Mouse (Mus musculus): ENCODE measurements around the gene Prkce. TPM values are rescaled to one million over a fixed set of nuclear protein-coding genes. Genes with fewer than 3 reads are reported as not detected.

Prkce gene
- polyA plus RNA-seq, 1 experiment from 2014 or later: 35.7 TPM

DNA sequence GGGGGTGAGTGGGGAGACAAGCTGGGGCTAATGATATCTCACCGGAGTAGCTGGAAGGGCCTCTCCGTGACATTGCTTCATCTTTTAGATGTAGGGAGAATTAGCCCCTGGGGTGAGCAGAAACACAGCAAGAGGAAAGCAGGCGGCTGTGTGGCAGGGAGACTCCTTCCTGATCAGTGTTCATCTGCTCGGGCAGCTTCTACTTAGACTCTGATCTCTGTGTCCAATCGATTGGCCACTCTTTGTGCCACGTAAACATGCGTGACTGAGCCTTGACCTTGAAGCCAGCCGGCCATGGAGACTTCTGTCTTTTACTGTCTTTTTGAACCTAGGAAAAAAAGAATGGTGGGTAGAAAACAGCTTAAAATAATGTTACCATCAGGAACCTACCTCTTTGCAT is 247.0 kb downstream of the Prkce start:
- WGBS: 39% methylated on average over 8 of the region's 8 CpGs
- no peak for ATAC-seq
- H3K36me3 ChIP-seq (ENCODE audit: control insufficient read depth, insufficient read depth, low read length): no peaks in the 10 kb centered on the region
- H3K27me3 ChIP-seq (replicated peaks; ENCODE audit: control insufficient read depth, insufficient read depth, low read length): no peaks in the 10 kb centered on the region
- H3K9ac ChIP-seq (ENCODE audit: low read depth, low read length): no peak overlapping the region
- no peak overlapping the region for H3K27ac ChIP-seq (ENCODE audit: low read depth, low read length)
- H3K4me3 ChIP-seq (ENCODE audit: low read length): no peak overlapping the region
- H3K4me1 ChIP-seq (ENCODE audit: control insufficient read depth, insufficient read depth, low read depth, low read length): peaks cover 32% of the 10 kb centered on the region
- H3K9me3 ChIP-seq (ENCODE audit: control insufficient read depth, low read length): no peaks in the 10 kb centered on the region
- no peak overlapping the region for H3K4me2 ChIP-seq (ENCODE audit: low read length)

DNA sequence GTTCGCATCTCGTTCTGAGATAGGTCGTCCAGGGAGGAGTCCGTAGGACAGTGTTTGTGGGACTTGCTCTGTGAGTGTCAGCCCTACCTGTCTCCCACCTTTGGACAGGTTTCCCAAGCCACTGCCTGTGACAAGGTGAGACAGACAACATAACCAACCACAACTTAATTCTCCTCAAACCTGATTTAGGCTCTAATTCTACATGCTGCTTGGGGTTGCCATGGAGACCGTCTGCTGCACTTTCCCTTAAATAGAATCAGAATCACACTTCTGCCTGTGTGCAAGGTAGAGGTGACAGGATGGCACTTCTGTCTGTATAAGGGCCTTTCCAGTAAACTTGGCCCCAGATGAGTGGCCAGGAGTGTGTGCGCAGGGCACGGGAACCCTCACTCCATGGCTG is 248.4 kb downstream of the Prkce start:
- no peak overlapping the region for H3K4me2 ChIP-seq (ENCODE audit: low read length)
- ATAC-seq: 0 out of 2 replicates have a peak, but pooled peaks have one; percentile 24
- H3K4me1 ChIP-seq (ENCODE audit: control insufficient read depth, insufficient read depth, low read depth, low read length): peaks cover 19% of the 10 kb centered on the region

DNA sequence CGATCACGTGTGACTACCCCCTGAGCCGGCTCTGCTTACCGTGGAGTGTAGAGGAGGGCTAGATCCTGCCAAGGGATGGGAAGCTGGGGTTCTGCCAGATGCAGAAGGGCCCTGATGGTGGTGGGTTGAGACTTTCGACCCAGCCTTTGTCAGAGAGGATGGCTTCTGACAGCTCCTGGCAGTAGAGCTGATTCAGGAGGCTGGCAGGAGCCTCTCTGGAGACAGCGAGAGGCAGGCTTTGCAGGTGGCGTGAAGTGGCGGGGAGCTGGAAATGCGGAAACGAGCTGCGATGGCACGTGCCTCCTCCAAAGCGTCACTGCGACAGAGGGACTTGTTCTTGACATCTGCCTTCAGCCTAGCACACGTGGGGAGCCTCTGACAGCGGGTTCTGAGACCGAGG is 250.7 kb downstream of the Prkce start:
- no peak overlapping the region for H3K27ac ChIP-seq (ENCODE audit: low read depth, low read length)
- ATAC-seq: peak; percentile 53

More for the DNA sequence above, 248.4 kb downstream of the Prkce start:
- peak overlapping the region; percentile 26; the same call in 1 of the 2 replicates for H3K27ac ChIP-seq (ENCODE audit: low read depth, low read length)
- no peaks in the 10 kb centered on the region for H3K9me3 ChIP-seq (ENCODE audit: control insufficient read depth, low read length)
- no peaks in the 10 kb centered on the region for H3K36me3 ChIP-seq (ENCODE audit: control insufficient read depth, insufficient read depth, low read length)
- H3K27me3 ChIP-seq (replicated peaks; ENCODE audit: control insufficient read depth, insufficient read depth, low read length): no peaks in the 10 kb centered on the region
- 80% methylated on average over 7 of the region's 7 CpGs for WGBS
- H3K4me3 ChIP-seq (ENCODE audit: low read length): no peak overlapping the region
- H3K9ac ChIP-seq (ENCODE audit: low read depth, low read length): no peak overlapping the region

DNA sequence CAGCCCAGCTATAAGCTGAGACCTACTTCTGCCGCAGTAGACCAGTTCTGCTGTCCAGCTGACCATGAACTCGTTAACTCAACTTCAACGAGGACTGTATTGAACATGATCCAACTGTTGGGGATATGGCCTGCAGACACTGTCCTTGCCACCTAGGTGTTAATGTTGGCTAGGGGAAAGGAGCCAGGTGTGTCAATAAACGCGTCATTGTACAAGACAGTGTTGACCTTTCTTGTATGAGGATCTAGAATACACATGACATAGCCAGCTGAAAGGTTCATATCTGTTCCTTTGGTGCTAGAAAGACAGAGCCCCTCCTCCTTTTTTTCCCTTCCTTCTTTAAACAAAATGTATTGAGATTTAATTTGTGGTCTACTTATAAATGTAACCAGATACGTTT is 251.6 kb downstream of the Prkce start:
- H3K27ac ChIP-seq (ENCODE audit: low read depth, low read length): no peak overlapping the region

More for the DNA sequence above, 250.7 kb downstream of the Prkce start:
- Histone ChIP-seq H3K36me3 (ENCODE audit: control insufficient read depth, insufficient read depth, low read length) (no peaks in the 10 kb centered on the region), H3K9ac (ENCODE audit: low read depth, low read length) (no peak overlapping the region), H3K9me3 (ENCODE audit: control insufficient read depth, low read length) (no peaks in the 10 kb centered on the region), H3K4me3 (ENCODE audit: low read length) (no peak overlapping the region), H3K27me3 (replicated peaks; ENCODE audit: control insufficient read depth, insufficient read depth, low read length) (no peaks in the 10 kb centered on the region), H3K4me2 (ENCODE audit: low read length) (no peak overlapping the region), H3K4me1 (ENCODE audit: control insufficient read depth, insufficient read depth, low read depth, low read length) (peaks cover 13% of the 10 kb centered on the region)
- 47% methylated on average over 17 of the region's 17 CpGs for WGBS

DNA sequence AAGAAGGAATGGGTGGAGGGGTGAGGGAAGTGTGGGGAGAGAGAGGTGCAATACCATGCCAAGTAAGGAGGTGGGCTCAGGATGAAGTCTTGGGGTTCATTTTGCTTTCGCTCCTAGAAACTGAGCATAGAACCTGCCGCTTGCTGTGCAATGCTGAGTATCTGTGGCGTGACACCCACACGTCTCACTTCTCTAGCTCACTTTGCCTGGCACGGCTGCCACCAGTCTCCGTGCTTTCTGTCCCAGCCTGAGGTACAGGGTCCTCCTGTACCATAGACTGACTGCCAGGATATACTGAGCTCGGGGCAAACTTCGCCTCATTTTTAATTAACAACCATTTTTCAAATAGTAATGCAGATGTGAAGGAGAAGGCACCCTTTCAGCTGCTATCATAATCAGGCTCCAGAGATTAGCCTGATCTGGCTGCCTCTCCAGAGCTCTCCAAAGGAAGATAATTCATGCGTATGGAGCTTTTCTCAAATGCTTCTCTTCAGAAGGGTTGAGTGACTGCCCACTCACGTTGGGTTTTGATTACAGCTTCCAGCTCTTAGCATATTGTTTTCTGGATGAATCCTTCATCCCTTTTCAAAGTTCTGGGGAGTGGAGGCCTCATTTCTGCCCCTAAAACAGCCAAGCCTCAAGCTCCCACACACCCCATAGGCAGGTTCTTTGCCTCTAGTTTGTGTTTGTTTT is 253.2 kb downstream of the Prkce start:
- no peak overlapping the region for H3K9ac ChIP-seq (ENCODE audit: low read depth, low read length)
- no peak for ATAC-seq
- WGBS: 81% methylated on average over 10 of the region's 10 CpGs

More for the DNA sequence above, 251.6 kb downstream of the Prkce start:
- no peaks in the 10 kb centered on the region for H3K9me3 ChIP-seq (ENCODE audit: control insufficient read depth, low read length)
- no peak overlapping the region for H3K4me2 ChIP-seq (ENCODE audit: low read length)
- no peak overlapping the region for H3K4me3 ChIP-seq (ENCODE audit: low read length)
- H3K27me3 ChIP-seq (replicated peaks; ENCODE audit: control insufficient read depth, insufficient read depth, low read length): no peaks in the 10 kb centered on the region
- no peak overlapping the region for H3K9ac ChIP-seq (ENCODE audit: low read depth, low read length)
- H3K4me1 ChIP-seq (ENCODE audit: control insufficient read depth, insufficient read depth, low read depth, low read length): peaks cover 18% of the 10 kb centered on the region
- no peaks in the 10 kb centered on the region for H3K36me3 ChIP-seq (ENCODE audit: control insufficient read depth, insufficient read depth, low read length)
- WGBS: 90% methylated on average over 6 of the region's 6 CpGs
- no peak for ATAC-seq

DNA sequence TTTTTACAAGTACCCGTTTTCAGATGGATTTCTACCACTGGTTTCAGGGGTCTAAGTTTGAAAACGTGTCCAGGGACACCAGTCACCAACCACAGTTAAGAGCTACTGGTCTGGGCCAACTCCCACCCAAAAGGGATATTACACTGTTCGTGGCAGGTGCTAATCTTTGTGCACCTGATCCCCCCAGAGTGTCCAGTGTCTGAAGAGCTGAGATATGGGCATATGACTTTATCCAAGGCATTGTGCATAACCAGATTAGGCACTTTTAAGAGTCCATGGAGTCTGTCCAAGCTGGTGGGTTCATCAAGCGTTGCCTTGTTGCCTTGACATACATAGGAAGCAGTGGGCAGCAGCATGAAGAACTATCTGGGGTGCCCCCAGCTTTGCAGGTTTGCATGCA is 254.4 kb downstream of the Prkce start:
- Histone ChIP-seq H3K27me3 (replicated peaks; ENCODE audit: control insufficient read depth, insufficient read depth, low read length) (no peaks in the 10 kb centered on the region), H3K4me2 (ENCODE audit: low read length) (no peak overlapping the region), H3K9ac (ENCODE audit: low read depth, low read length) (no peak overlapping the region), H3K27ac (ENCODE audit: low read depth, low read length) (no peak overlapping the region), H3K4me3 (ENCODE audit: low read length) (no peak overlapping the region), H3K9me3 (ENCODE audit: control insufficient read depth, low read length) (no peaks in the 10 kb centered on the region), H3K4me1 (ENCODE audit: control insufficient read depth, insufficient read depth, low read depth, low read length) (peaks cover 5% of the 10 kb centered on the region; the same call in 1 of the 2 replicates), H3K36me3 (ENCODE audit: control insufficient read depth, insufficient read depth, low read length) (no peaks in the 10 kb centered on the region)
- ATAC-seq: no peak
- WGBS: 83% methylated on average over 4 of the region's 4 CpGs

More for the DNA sequence above, 253.2 kb downstream of the Prkce start:
- no peaks in the 10 kb centered on the region for H3K27me3 ChIP-seq (replicated peaks; ENCODE audit: control insufficient read depth, insufficient read depth, low read length)
- no peak overlapping the region for H3K4me3 ChIP-seq (ENCODE audit: low read length)
- H3K27ac ChIP-seq (ENCODE audit: low read depth, low read length): no peak overlapping the region
- H3K9me3 ChIP-seq (ENCODE audit: control insufficient read depth, low read length): no peaks in the 10 kb centered on the region
- H3K4me1 ChIP-seq (ENCODE audit: control insufficient read depth, insufficient read depth, low read depth, low read length): peaks cover 13% of the 10 kb centered on the region
- H3K36me3 ChIP-seq (ENCODE audit: control insufficient read depth, insufficient read depth, low read length): no peaks in the 10 kb centered on the region
- H3K4me2 ChIP-seq (ENCODE audit: low read length): no peak overlapping the region

DNA sequence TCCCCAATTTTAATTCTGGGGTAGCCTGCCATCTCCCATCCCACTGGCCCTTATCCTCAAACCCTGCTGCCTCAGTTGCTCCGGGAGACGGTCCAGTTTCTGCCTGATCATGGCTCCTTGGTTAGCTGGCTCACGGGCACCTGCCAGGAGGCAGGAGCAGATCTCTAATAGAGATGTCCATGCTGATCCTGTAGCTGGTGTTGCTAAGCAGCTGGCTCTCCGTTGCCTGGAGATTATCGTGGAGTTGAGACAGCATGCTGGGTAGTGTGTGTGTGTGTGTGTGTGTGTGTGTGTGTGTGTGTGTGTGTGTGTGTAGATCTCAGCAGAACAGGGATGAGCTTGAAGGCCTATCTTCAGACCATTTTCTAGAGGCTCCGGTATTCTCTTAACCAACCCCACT is 262.3 kb downstream of the Prkce start:
- no peak overlapping the region for H3K4me3 ChIP-seq (ENCODE audit: low read length)
- no peaks in the 10 kb centered on the region for H3K27me3 ChIP-seq (replicated peaks; ENCODE audit: control insufficient read depth, insufficient read depth, low read length)
- no peaks in the 10 kb centered on the region for H3K36me3 ChIP-seq (ENCODE audit: control insufficient read depth, insufficient read depth, low read length)
- no peaks in the 10 kb centered on the region for H3K9me3 ChIP-seq (ENCODE audit: control insufficient read depth, low read length)
- H3K9ac ChIP-seq (ENCODE audit: low read depth, low read length): no peak overlapping the region
- H3K27ac ChIP-seq (ENCODE audit: low read depth, low read length): no peak overlapping the region
- 56% methylated on average over 6 of the region's 6 CpGs for WGBS
- peak; percentile 64 for ATAC-seq
- peaks cover 3% of the 10 kb centered on the region; the same call in 1 of the 2 replicates for H3K4me1 ChIP-seq (ENCODE audit: control insufficient read depth, insufficient read depth, low read depth, low read length)
- H3K4me2 ChIP-seq (ENCODE audit: low read length): no peak overlapping the region

DNA sequence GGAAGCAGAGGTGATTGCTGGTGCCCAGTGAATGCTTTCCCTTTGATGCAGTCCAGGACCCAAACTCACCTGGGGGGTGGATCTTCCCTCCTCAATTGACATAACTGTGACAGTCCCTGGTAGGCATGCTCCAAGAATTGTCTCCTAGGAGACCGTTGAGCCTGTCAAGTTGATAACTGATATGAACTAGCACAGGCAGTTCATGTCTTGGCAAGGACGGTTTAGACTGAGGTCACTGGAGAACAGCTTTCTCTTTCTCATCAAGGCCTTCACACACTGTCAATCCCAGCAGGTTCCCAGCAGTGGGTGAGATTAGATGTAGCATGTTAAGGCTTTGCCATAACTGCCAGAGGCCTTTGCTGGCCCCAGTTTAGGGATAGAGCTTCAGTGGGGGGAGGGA is 265.5 kb downstream of the Prkce start:
- no peak overlapping the region for H3K27ac ChIP-seq (ENCODE audit: low read depth, low read length)
- no peak for ATAC-seq
- no peaks in the 10 kb centered on the region for H3K36me3 ChIP-seq (ENCODE audit: control insufficient read depth, insufficient read depth, low read length)
- no peak overlapping the region for H3K4me2 ChIP-seq (ENCODE audit: low read length)
- WGBS: 73% methylated on average over 2 of the region's 2 CpGs
- H3K9me3 ChIP-seq (ENCODE audit: control insufficient read depth, low read length): no peaks in the 10 kb centered on the region
- H3K4me3 ChIP-seq (ENCODE audit: low read length): no peak overlapping the region
- H3K27me3 ChIP-seq (replicated peaks; ENCODE audit: control insufficient read depth, insufficient read depth, low read length): no peaks in the 10 kb centered on the region
- H3K9ac ChIP-seq (ENCODE audit: low read depth, low read length): no peak overlapping the region
- H3K4me1 ChIP-seq (ENCODE audit: control insufficient read depth, insufficient read depth, low read depth, low read length): peaks cover 3% of the 10 kb centered on the region; the same call in 1 of the 2 replicates

DNA sequence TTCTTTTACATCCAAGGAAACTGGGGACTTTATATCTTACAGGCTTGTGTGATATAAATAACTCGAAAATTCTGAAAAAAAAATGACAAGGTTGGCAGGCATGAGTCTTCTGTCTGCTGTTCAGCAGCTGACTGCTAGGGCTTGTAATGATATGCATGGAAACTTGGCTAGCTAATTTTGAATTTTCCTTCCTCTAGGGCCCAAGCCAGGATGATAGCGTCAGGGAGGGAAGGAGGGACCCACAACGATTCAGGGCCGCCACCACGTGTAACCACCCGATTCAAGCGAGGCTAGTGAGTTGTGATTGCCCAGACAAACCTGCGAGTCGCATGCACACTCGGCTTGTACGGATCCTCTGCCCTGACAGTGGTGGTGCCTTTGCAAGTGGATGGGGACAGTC is 266.2 kb downstream of the Prkce start:
- no peak overlapping the region for H3K4me2 ChIP-seq (ENCODE audit: low read length)
- H3K9me3 ChIP-seq (ENCODE audit: control insufficient read depth, low read length): no peaks in the 10 kb centered on the region
- no peak for ATAC-seq
- H3K4me1 ChIP-seq (ENCODE audit: control insufficient read depth, insufficient read depth, low read depth, low read length): peaks cover 3% of the 10 kb centered on the region; the same call in 1 of the 2 replicates
- H3K9ac ChIP-seq (ENCODE audit: low read depth, low read length): no peak overlapping the region
- H3K4me3 ChIP-seq (ENCODE audit: low read length): no peak overlapping the region
- WGBS: 85% methylated on average over 11 of the region's 11 CpGs
- H3K27me3 ChIP-seq (replicated peaks; ENCODE audit: control insufficient read depth, insufficient read depth, low read length): no peaks in the 10 kb centered on the region
- no peaks in the 10 kb centered on the region for H3K36me3 ChIP-seq (ENCODE audit: control insufficient read depth, insufficient read depth, low read length)
- H3K27ac ChIP-seq (ENCODE audit: low read depth, low read length): no peak overlapping the region
